Mouse (Mus musculus): ENCODE measurements around the gene Dtx2.

GRCm38 (mm10) chr5:135946621-135947020, 48.0 kb upstream of the Dtx2 start:
- TF ChIP-seq POLR2A (IDR thresholded peaks at IDR 0.05; ENCODE audit: low read depth, low read length) (no peak), CTCF (conservative IDR thresholded peaks at IDR 0.05; ENCODE audit: insufficient read depth, insufficient read length, low read depth, low read length) (no peak)

Data from kidney, adult 2 months (tissue).